Mouse (Mus musculus) midbrain, embryonic 13.5 days (tissue): ENCODE measurements around the gene 1700034I23Rik. TPM values are rescaled to one million over a fixed set of nuclear protein-coding genes. Genes with fewer than 3 reads are reported as not detected.
"Not testable (repeated sequence)": the region's sequence is repeated elsewhere in the genome, so short reads cannot be mapped to it uniquely, and the experiment has no call there.

Source experiments
- ATAC-seq: fragments of 200-750 bp; cut with Nextera tagmentation; 2 replicates; pipeline ENCODE4 v1.8.0; 2017; ENCODE audit warnings: mild to moderate bottlenecking, moderate TSS enrichment, moderate library complexity
- H3K27ac ChIP-seq: fragments of 300-500 bp; sonication (generic); 2 replicates; pipeline ENCODE4 v1.5.1; 2015; ENCODE audit warnings: inconsistent platforms, mild to moderate bottlenecking, moderate library complexity
- H3K27me3 ChIP-seq: fragments of 300-500 bp; sonication (generic); 2 replicates; pipeline ENCODE4 v1.6.1; 2015; ENCODE audit warnings: mild to moderate bottlenecking, inconsistent platforms
- H3K36me3 ChIP-seq: fragments of 300-500 bp; sonication (generic); 2 replicates; pipeline ENCODE4 v1.6.1; 2015; ENCODE audit warnings: mild to moderate bottlenecking, inconsistent platforms
- H3K4me1 ChIP-seq: fragments of 300-500 bp; sonication (generic); replicated peaks from 2 replicates; pipeline ENCODE4 v1.6.1; 2015; ENCODE audit warnings: inconsistent platforms
- H3K4me2 ChIP-seq: fragments of 300-500 bp; sonication (generic); replicated peaks from 2 replicates; pipeline ENCODE4 v1.6.1; 2015; ENCODE audit warnings: moderate library complexity, mild to moderate bottlenecking, inconsistent platforms
- H3K4me3 ChIP-seq: fragments of 300-500 bp; sonication (generic); replicated peaks from 2 replicates; pipeline ENCODE4 v1.5.1; 2015; ENCODE audit warnings: mild to moderate bottlenecking, inconsistent platforms
- H3K9ac ChIP-seq: fragments of 300-500 bp; sonication (generic); replicated peaks from 2 replicates; pipeline ENCODE4 v1.6.1; 2015; ENCODE audit warnings: mild to moderate bottlenecking, inconsistent platforms
- H3K9me3 ChIP-seq: fragments of 300-500 bp; sonication (generic); 2 replicates; pipeline ENCODE4 v1.6.1; 2016; ENCODE audit warnings: mild to moderate bottlenecking, inconsistent platforms
- WGBS: fragments of 180-500 bp; shearing (Covaris S2); methylation state at CpG from one replicate; pipeline ENCODE4 v1.1.7; 2015; 5-methylcytosine and 5-hydroxymethylcytosine counted together
- polyA plus RNA-seq: library from polyadenylated mRNA; unstranded; fragments of >200 nt; fragmentation: Nextera tagmentation; extraction: Ambion mirVana; gene quantifications from 2 replicates; pipeline ENCODE4 v1.2.1, GENCODE M21; 2015

1700034I23Rik gene
- polyA plus RNA-seq = 0.22 and 0.49 TPM in 2 replicates

- WGBS = 95% methylated on average over 8 of the region's 10 CpGs
- H3K27me3 ChIP-seq, H3K9ac ChIP-seq, H3K4me2 ChIP-seq, H3K36me3 ChIP-seq, ATAC-seq, H3K27ac ChIP-seq, H3K4me3 ChIP-seq, H3K4me1 ChIP-seq, H3K9me3 ChIP-seq: not testable (repeated sequence)
Observed at GRCm38 (mm10) chr3:40902443-40902842, at the start of gene 1700034I23Rik. TSS of gene 1700034I23Rik (minus strand) at chr3:40902543.

- Histone ChIP-seq H3K36me3 (no peaks in the 10 kb centered on the region), H3K4me3 (peak overlapping the region; percentile 77), H3K9ac (no peak overlapping the region), H3K27me3 (peaks cover 30% of the 10 kb centered on the region), H3K9me3 (no peaks in the 10 kb centered on the region), H3K4me2 (peak overlapping the region; percentile 97), H3K4me1 (peaks cover 13% of the 10 kb centered on the region), H3K27ac (no peak overlapping the region)
- WGBS = 11% methylated on average over 7 of the region's 7 CpGs
- ATAC-seq = no peak
Observed at GRCm38 (mm10) chr3:40951365-40951764, 49.0 kb upstream of the 1700034I23Rik start.

GRCm38 (mm10) chr3:40950601-40951201 is 48.4 kb upstream of the 1700034I23Rik start:
- WGBS = under 1% methylated on average over 43 of the region's 43 CpGs
- Histone ChIP-seq H3K4me1 (peaks cover 13% of the 10 kb centered on the region), H3K27me3 (peaks cover 30% of the 10 kb centered on the region), H3K27ac (0 out of 2 replicates have a peak overlapping the region, but pooled peaks have one; percentile 74), H3K4me3 (peak overlapping the region; percentile 77), H3K9me3 (no peaks in the 10 kb centered on the region), H3K36me3 (no peaks in the 10 kb centered on the region), H3K9ac (peak overlapping the region; percentile 80), H3K4me2 (peak overlapping the region; percentile 97)
- peak; percentile 1; the same call in 1 of the 2 replicates for ATAC-seq

- H3K4me1 ChIP-seq = peaks cover 13% of the 10 kb centered on the region
- H3K36me3 ChIP-seq = no peaks in the 10 kb centered on the region
- under 1% methylated on average over 71 of the region's 118 CpGs for WGBS
- peak overlapping the region; percentile 74 for H3K27ac ChIP-seq
- peak overlapping the region; percentile 80 for H3K9ac ChIP-seq
- H3K4me3 ChIP-seq = peak overlapping the region; percentile 77
- peak; percentile 50; the same call in 1 of the 2 replicates for ATAC-seq
- H3K27me3 ChIP-seq = peaks cover 30% of the 10 kb centered on the region
- H3K4me2 ChIP-seq = peak overlapping the region; percentile 97
- H3K9me3 ChIP-seq = no peaks in the 10 kb centered on the region
Observed at GRCm38 (mm10) chr3:40949903-40950600, 47.7 kb upstream of the 1700034I23Rik start.

- Histone ChIP-seq H3K4me3 (peak within 1 kb of the TSS; percentile 77), H3K9me3 (no peaks in the 10 kb centered on the region), H3K4me1 (peaks cover 13% of the 10 kb centered on the region), H3K9ac (peak within 1 kb of the TSS; percentile 80), H3K27ac (peak within 1 kb of the TSS; percentile 74), H3K36me3 (no peaks in the 10 kb centered on the region), H3K4me2 (peak within 1 kb of the TSS; percentile 97), H3K27me3 (peaks cover 32% of the 10 kb centered on the region)
- ATAC-seq = peak; percentile 96
- under 1% methylated on average over 65 of the region's 66 CpGs for WGBS
Observed at GRCm38 (mm10) chr3:40949170-40949902, 47.0 kb upstream of the 1700034I23Rik start, which contains the start of gene Larp1b. TSS of gene Larp1b (plus strand) at chr3:40949828.

- H3K9me3 ChIP-seq = no peaks in the 10 kb centered on the region
- H3K4me1 ChIP-seq = no peaks in the 10 kb centered on the region
- H3K4me2 ChIP-seq = no peak overlapping the region
- no peak for ATAC-seq
- no peak overlapping the region for H3K27ac ChIP-seq
- H3K9ac ChIP-seq = no peak overlapping the region
- peaks cover 22% of the 10 kb centered on the region for H3K36me3 ChIP-seq
- H3K27me3 ChIP-seq = no peaks in the 10 kb centered on the region
- no peak overlapping the region for H3K4me3 ChIP-seq
Observed at GRCm38 (mm10) chr3:40939019-40939418, 36.7 kb upstream of the 1700034I23Rik start.

GRCm38 (mm10) chr3:40938592-40938991 is 36.2 kb upstream of the 1700034I23Rik start:
- no peak overlapping the region for H3K27ac ChIP-seq
- WGBS = 98% methylated on average over 4 of the region's 4 CpGs
- H3K4me1 ChIP-seq = no peaks in the 10 kb centered on the region
- ATAC-seq = no peak
- no peaks in the 10 kb centered on the region for H3K27me3 ChIP-seq
- no peak overlapping the region for H3K9ac ChIP-seq
- peaks cover 26% of the 10 kb centered on the region for H3K36me3 ChIP-seq
- no peak overlapping the region for H3K4me3 ChIP-seq
- H3K4me2 ChIP-seq = no peak overlapping the region
- no peaks in the 10 kb centered on the region for H3K9me3 ChIP-seq

- Histone ChIP-seq H3K27ac (no peak overlapping the region), H3K36me3 (peaks cover 28% of the 10 kb centered on the region), H3K9me3 (no peaks in the 10 kb centered on the region), H3K4me2 (no peak overlapping the region), H3K27me3 (no peaks in the 10 kb centered on the region), H3K9ac (no peak overlapping the region), H3K4me1 (no peaks in the 10 kb centered on the region), H3K4me3 (no peak overlapping the region)
- no peak for ATAC-seq
- 86% methylated on average over 5 of the region's 5 CpGs for WGBS
Observed at GRCm38 (mm10) chr3:40938189-40938588, 35.8 kb upstream of the 1700034I23Rik start.

GRCm38 (mm10) chr3:40894336-40894735 is 8.0 kb downstream of the 1700034I23Rik start:
- ATAC-seq, H3K36me3 ChIP-seq, H3K9me3 ChIP-seq, H3K27me3 ChIP-seq: not testable (repeated sequence)
- H3K4me1 ChIP-seq = peaks cover 11% of the 10 kb centered on the region
- peak overlapping the region; percentile 64 for H3K27ac ChIP-seq
- 2% methylated on average over 21 of the region's 24 CpGs for WGBS
- peak overlapping the region; percentile 57 for H3K4me3 ChIP-seq
- H3K9ac ChIP-seq = peak overlapping the region; percentile 80
- peak overlapping the region; percentile 67 for H3K4me2 ChIP-seq

- peak overlapping the region; percentile 68 for H3K9ac ChIP-seq
- peaks cover 11% of the 10 kb centered on the region for H3K4me1 ChIP-seq
- ATAC-seq = peak; percentile 100
- H3K4me3 ChIP-seq = peak overlapping the region; percentile 57
- H3K36me3 ChIP-seq, H3K9me3 ChIP-seq, H3K27me3 ChIP-seq: not testable (repeated sequence)
- 0% methylated on average over 38 of the region's 38 CpGs for WGBS
- H3K4me2 ChIP-seq = peak overlapping the region; percentile 67
- peak overlapping the region; percentile 73 for H3K27ac ChIP-seq
Observed at GRCm38 (mm10) chr3:40893816-40894258, 8.5 kb downstream of the 1700034I23Rik start.

- H3K36me3 ChIP-seq, H3K9me3 ChIP-seq, H3K27me3 ChIP-seq, H3K9ac ChIP-seq, ATAC-seq, H3K4me2 ChIP-seq, H3K4me3 ChIP-seq, H3K4me1 ChIP-seq, H3K27ac ChIP-seq: not testable (repeated sequence)
- WGBS = 96% methylated on average over 3 of the region's 3 CpGs
Observed at GRCm38 (mm10) chr3:40853123-40853738, 49.1 kb downstream of the 1700034I23Rik start.
